Mouse (Mus musculus) left cerebral cortex, adult 9 months (tissue): ENCODE measurements at regions not wholly inside any gene's neighbourhood (a gene's known extent, or its start where the extent isn't known, plus 50 kb on each side); places are given as distances from the start of the nearest gene placed in this dataset.

Experiments
- DNase-seq, 2 experiments: peaks; one replicate each; pipeline ENCODE4 v3.0.0; 2022; ENCODE audit warnings: low spot score in 2 of 2

DNA sequence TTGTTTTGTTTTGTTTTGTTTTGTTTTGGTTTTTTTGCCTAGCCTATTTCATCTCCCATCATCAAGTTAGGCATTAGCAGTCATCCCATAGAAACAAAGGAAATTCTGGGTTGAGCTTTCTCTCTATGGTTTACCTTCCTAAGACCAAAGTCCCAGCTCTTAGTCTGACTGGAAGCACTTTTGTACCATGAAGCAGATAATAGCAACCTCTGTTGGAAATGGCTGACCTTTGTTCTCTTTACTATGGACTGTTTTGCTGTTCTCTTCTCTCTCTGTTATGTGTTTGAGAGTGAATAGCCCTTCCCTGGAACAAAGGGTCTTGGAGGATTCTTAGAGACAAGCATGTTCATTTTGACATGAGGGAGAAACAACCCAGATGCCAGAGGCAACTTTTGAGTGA lies 1681.7 kb upstream of the 5930422O12Rik start:
- no peak for DNase-seq

DNA sequence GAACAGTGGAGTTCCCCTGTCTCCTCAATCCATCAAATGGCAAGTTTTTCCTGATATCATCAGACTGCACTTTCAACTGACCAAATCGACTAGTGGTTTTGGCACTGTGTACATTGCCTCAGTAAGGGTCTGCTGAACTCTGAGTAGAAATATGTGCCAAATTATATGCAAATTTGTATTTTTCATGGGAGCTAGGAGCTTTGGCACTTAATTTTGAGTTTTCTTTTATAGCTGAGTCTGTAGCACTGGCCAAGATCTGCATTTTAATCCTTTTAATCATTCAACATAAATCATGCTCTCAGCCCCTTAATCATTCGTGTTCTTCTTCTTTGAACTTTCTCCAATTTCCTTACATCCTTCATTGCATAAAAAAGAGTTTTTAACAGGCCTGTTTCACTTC lies 1678.5 kb upstream of the 5930422O12Rik start:
- DNase-seq: no peak

DNA sequence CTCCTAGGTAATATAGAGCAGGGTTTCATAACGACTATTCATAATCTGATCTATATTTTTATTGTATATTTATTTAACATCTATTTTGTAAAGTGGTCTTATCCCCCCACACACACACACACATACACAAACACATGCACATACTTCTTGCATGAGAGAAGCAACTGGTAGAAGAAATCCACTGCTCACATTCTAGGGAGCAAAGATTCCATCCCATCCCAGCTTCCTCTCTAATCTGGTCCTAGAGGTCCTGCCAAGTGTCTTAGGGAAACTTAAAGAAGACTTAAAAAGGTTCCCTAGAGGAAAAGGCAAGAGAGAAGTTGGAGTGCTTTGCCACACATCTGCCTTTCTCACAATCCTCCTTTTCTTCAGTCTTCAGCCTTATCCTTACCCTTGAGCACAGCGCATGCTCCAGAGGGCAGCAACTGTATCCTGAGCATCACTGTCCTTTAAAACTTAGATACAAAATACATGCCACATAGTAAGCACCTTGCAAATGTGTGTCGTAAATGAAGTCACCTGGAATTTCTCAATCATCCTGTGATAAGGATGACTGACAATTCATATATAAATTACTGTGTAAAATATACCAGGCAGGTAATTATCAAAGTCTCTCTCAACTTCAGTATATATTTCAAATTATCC lies 1677.9 kb upstream of the 5930422O12Rik start:
- no peak for DNase-seq

- DNase-seq: no peak
These were observed 1672.8 kb upstream of the 5930422O12Rik start for GRCm38 (mm10) chr8:31755737-31756136.

DNA sequence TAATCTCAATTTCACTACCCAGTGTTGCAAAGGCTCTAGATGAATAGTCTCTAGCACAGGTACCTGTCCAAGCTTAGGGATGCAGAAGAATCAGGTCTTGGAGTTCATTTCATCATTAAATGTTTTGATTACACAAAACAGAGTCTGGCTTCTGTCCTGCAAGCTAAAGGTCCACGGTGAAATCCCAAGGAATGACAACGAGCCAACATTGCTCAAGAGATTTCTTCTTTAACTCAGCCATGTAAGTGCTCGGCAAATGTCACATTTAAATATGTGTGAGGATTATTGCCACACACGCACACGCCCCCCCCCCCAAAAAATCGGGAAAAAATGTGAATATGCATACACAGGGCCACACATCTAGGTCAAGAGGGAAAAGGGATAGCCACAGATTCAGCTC lies 1666.4 kb upstream of the 5930422O12Rik start:
- DNase-seq: no peak
